Mouse (Mus musculus) spleen, adult 2 months (tissue): ENCODE data around the gene Asz1.

Experiments used
- CTCF ChIP-seq: fragments of 200-500 bp; IDR thresholded peaks from 2 replicates; pipeline ENCODE4 v1.5.1; 2011; ENCODE audit warnings: mild to moderate bottlenecking, inconsistent platforms; ENCODE audit not compliant: insufficient read depth, insufficient read length, insufficient replicate concordance; ENCODE audit errors: extremely low read depth
- POLR2A ChIP-seq: fragments of 200-500 bp; IDR thresholded peaks from 2 replicates; pipeline ENCODE4 v1.6.1; 2011; ENCODE audit warnings: low read depth, low read length, inconsistent platforms

GRCm38 (mm10) chr6:18127206-18127983 lies 18.5 kb upstream of the Asz1 start:
- TF ChIP-seq CTCF (no peak), POLR2A (no peak)
